In genomic region chr6:99101489-99101908, GRCm38 (mm10) we compare ENCODE assay signal across 8 mouse cellular contexts.
DNase-seq lines count a peak whose midpoint lies in the region; ATAC-seq and TF ChIP-seq lines count a peak whose summit lies in the region.

No protein-coding gene starts in this region.

- H3K4me1 ChIP-seq in embryonic facial prominence, embryonic 15.5 days = peaks cover 15% of the 10 kb centered on the region
- peaks cover 20% of the 10 kb centered on the region; the same call in 1 of the 2 replicates for H3K4me1 ChIP-seq in intestine, postnatal 0 days (replicated peaks; ENCODE audit: control insufficient read depth, insufficient read depth, low read length)
- H3K4me1 ChIP-seq in lung, embryonic 15.5 days = peaks cover 47% of the 10 kb centered on the region

- H3K4me2 ChIP-seq in embryonic facial prominence, embryonic 15.5 days (replicated peaks) = peak overlapping the region; percentile 13; the same call in 1 of the 2 replicates
- H3K4me2 ChIP-seq in intestine, postnatal 0 days (replicated peaks; ENCODE audit: low read depth) = peak overlapping the region; percentile 40
- peak overlapping the region; percentile 31 for H3K4me2 ChIP-seq in lung, embryonic 15.5 days

- no peak overlapping the region for H3K9ac ChIP-seq in embryonic facial prominence, embryonic 15.5 days
- H3K9ac ChIP-seq in intestine, postnatal 0 days (ENCODE audit: low read depth, low read length) = 0 out of 2 replicates have a peak overlapping the region, but pooled peaks have one; percentile 17
- no peak overlapping the region for H3K9ac ChIP-seq in lung, embryonic 15.5 days

- no peak for TF ChIP-seq CTCF in intestine, postnatal 0 days (IDR thresholded peaks at IDR 0.05; ENCODE audit: low read depth)

- WGBS in embryonic facial prominence, embryonic 15.5 days = 11% methylated on average over 6 of the region's 6 CpGs
- 9% methylated on average over 6 of the region's 6 CpGs for WGBS in intestine, postnatal 0 days
- 5% methylated on average over 6 of the region's 6 CpGs for WGBS in lung, embryonic 15.5 days

- H3K4me3 ChIP-seq in embryonic facial prominence, embryonic 15.5 days (replicated peaks) = no peak overlapping the region
- peak overlapping the region; percentile 9 for H3K4me3 ChIP-seq in intestine, postnatal 0 days (ENCODE audit: low read depth, low read length)
- no peak overlapping the region for H3K4me3 ChIP-seq in lung, embryonic 15.5 days

- no peaks in the 10 kb centered on the region for H3K9me3 ChIP-seq in embryonic facial prominence, embryonic 15.5 days (replicated peaks)
- no peaks in the 10 kb centered on the region for H3K9me3 ChIP-seq in intestine, postnatal 0 days (ENCODE audit: control insufficient read depth)
- H3K9me3 ChIP-seq in lung, embryonic 15.5 days = no peaks in the 10 kb centered on the region

- no peaks in the 10 kb centered on the region for H3K36me3 ChIP-seq in embryonic facial prominence, embryonic 15.5 days
- no peaks in the 10 kb centered on the region for H3K36me3 ChIP-seq in intestine, postnatal 0 days (ENCODE audit: control insufficient read depth, insufficient read depth)
- no peaks in the 10 kb centered on the region for H3K36me3 ChIP-seq in lung, embryonic 15.5 days

- no peak for ATAC-seq in cerebellum, adult (ENCODE audit: insufficient number of reproducible peaks, low FRiP score, low TSS enrichment)
- no peak for ATAC-seq in embryonic facial prominence, embryonic 15.5 days (ENCODE audit: insufficient number of reproducible peaks, low FRiP score, low TSS enrichment, low read depth)
- ATAC-seq in intestine, postnatal 0 days = no peak
- peak; percentile 43; the same call in 1 of the 2 replicates for ATAC-seq in lung, embryonic 15.5 days (ENCODE audit: borderline replicate concordance, extremely low read depth, low FRiP score, low TSS enrichment)

- H3K27ac ChIP-seq in embryonic facial prominence, embryonic 15.5 days (replicated peaks) = 0 out of 2 replicates have a peak overlapping the region, but pooled peaks have one; percentile 6
- H3K27ac ChIP-seq in intestine, postnatal 0 days (ENCODE audit: low read depth, low read length) = peak overlapping the region; percentile 76
- H3K27ac ChIP-seq in lung, embryonic 15.5 days = peak overlapping the region; percentile 49

- H3K27me3 ChIP-seq in embryonic facial prominence, embryonic 15.5 days = no peaks in the 10 kb centered on the region
- no peaks in the 10 kb centered on the region for H3K27me3 ChIP-seq in intestine, postnatal 0 days (replicated peaks; ENCODE audit: control insufficient read depth, insufficient read depth, low read length)
- H3K27me3 ChIP-seq in lung, embryonic 15.5 days = no peaks in the 10 kb centered on the region

- peak; percentile 17 to 20 for DNase-seq in cerebellum, postnatal 10 days
- no peak for DNase-seq in frontal cortex, postnatal 36 days (ENCODE audit: low spot score in 2 of 2)
- no peak for DNase-seq in natural killer cell, adult 2 months (ENCODE audit: low spot score in 2 of 2)
- DNase-seq in adrenal gland, adult 8-10 months = no peak

Comparison
In these comparisons a context has a peak if more than half of its experiments do, and no peak if none do; other contexts are left out.
1. DNase-seq: peak in cerebellum, postnatal 10 days (2 of 2); none in frontal cortex, postnatal 36 days (0 of 2), natural killer cell, adult 2 months (0 of 2) and adrenal gland, adult 8-10 months (single experiment).
2. H3K27ac ChIP-seq: peak in every context shown above with its lines; median percentile 76 in intestine, postnatal 0 days; 49 in lung, embryonic 15.5 days; 6 in embryonic facial prominence, embryonic 15.5 days.
3. Peak in every context shown above with its lines, with median percentiles within 50 percentile points of each other: H3K4me2 ChIP-seq.